Mouse (Mus musculus): ENCODE results near the gene Abtb2. TPM values are rescaled to one million over a fixed set of nuclear protein-coding genes. Genes with fewer than 3 reads are reported as not detected.

The Abtb2 gene
- total and polyA plus RNA-seq, 3 experiments, result 0.12 to 0.13 TPM; not detected in 1

DNA sequence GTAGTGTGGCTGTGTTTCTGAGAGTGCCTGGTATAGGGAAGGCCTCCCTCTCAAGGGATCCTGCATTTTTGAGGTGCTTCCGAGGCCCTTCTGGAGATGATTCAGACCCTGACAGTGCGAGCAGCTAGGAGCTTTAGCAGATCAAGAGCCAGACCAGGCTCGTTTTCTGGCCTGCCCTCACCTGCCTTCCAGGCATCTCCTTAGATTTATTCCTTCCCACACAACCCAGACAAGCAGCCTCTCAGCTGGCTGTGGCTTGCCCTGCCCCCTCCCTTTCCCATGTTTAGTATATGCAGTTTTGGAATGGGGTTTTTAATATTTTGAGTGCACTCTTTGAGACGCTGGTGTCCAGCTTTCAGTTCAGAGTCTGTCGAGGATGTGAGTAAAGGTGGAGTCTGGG is 124.7 kb downstream of the Abtb2 start:
- Histone ChIP-seq H3K9ac (ENCODE audit: control insufficient read depth, low read depth, low read length, poor library complexity, severe bottlenecking) (no peak overlapping the region), H3K36me3 (ENCODE audit: control insufficient read depth in 1 of 2, insufficient read depth in 2 of 2, low read length in 2 of 2) (no peaks in the 10 kb centered on the region; a peak in 2 of 4 replicates), H3K27me3 (ENCODE audit: control insufficient read depth in 1 of 2, insufficient read depth in 2 of 2, low read length in 2 of 2) (no peaks in the 10 kb centered on the region), H3K27ac (ENCODE audit: control insufficient read depth, low read depth, low read length) (no peak overlapping the region), H3K9me3 (replicated peaks; ENCODE audit: insufficient read depth, low read length) (no peaks in the 10 kb centered on the region), H3K79me2 (ENCODE audit: control insufficient read depth, insufficient read depth, low read length, poor library complexity) (no peaks in the 10 kb centered on the region), H3K4me1 (ENCODE audit: control insufficient read depth in 1 of 2, insufficient read depth in 2 of 2, low read length in 2 of 2) (peaks cover 5 to 9% of the 10 kb centered on the region in 2 experiments), H3K4me3 (ENCODE audit: control insufficient read depth in 1 of 2, insufficient read depth in 1 of 2, low read depth in 2 of 2, low read length in 2 of 2) (no peak overlapping the region)
- no peak for TF ChIP-seq CHD2 (IDR thresholded peaks at IDR 0.05; ENCODE audit: low read length)
- TF ChIP-seq MXI1 (IDR thresholded peaks at IDR 0.05; ENCODE audit: low read depth, low read length), result no peak
- no peak for TF ChIP-seq MAX (IDR thresholded peaks at IDR 0.05; ENCODE audit: low read length)
- TF ChIP-seq ELF1 (IDR thresholded peaks at IDR 0.05; ENCODE audit: low read depth, low read length), result no peak
- TF ChIP-seq ZMIZ1 (IDR thresholded peaks at IDR 0.05; ENCODE audit: low read depth, low read length), result no peak
- TF ChIP-seq TAL1 (IDR thresholded peaks at IDR 0.05; ENCODE audit: low read length), result no peak
- TF ChIP-seq SMC3 (IDR thresholded peaks at IDR 0.05; ENCODE audit: low read depth, low read length), result no peak
- TF ChIP-seq POLR2AphosphoS5 (IDR thresholded peaks at IDR 0.05; ENCODE audit: borderline replicate concordance, low read depth, low read length), result no peak
- no peak for TF ChIP-seq MAZ (IDR thresholded peaks at IDR 0.05; ENCODE audit: low read depth, low read length)
- no peak for TF ChIP-seq ZNF384 (IDR thresholded peaks at IDR 0.05; ENCODE audit: low read depth, low read length)
- TF ChIP-seq MYB (IDR thresholded peaks at IDR 0.05; ENCODE audit: low read depth, low read length), result no peak
- no peak for TF ChIP-seq SIN3A (IDR thresholded peaks at IDR 0.05; ENCODE audit: low read length)
- TF ChIP-seq POLR2A (IDR thresholded peaks at IDR 0.05; ENCODE audit: control insufficient read depth in 1 of 2, insufficient read depth in 1 of 2, low read depth in 1 of 2, low read length in 2 of 2, poor library complexity in 1 of 2), result no peak
- no peak for TF ChIP-seq GABPA (IDR thresholded peaks at IDR 0.05; ENCODE audit: low read depth, low read length)
- TF ChIP-seq RAD21 (IDR thresholded peaks at IDR 0.05; ENCODE audit: low read depth, low read length), result no peak
- TF ChIP-seq USF2 (IDR thresholded peaks at IDR 0.05; ENCODE audit: borderline replicate concordance in 1 of 2, insufficient read depth in 1 of 2, low read depth in 1 of 2, low read length in 2 of 2), result no peak
- TF ChIP-seq POLR2AphosphoS2 (IDR thresholded peaks at IDR 0.05; ENCODE audit: low read length), result no peak
- no peak for DNase-seq (ENCODE audit: low read depth, low spot score)

DNA sequence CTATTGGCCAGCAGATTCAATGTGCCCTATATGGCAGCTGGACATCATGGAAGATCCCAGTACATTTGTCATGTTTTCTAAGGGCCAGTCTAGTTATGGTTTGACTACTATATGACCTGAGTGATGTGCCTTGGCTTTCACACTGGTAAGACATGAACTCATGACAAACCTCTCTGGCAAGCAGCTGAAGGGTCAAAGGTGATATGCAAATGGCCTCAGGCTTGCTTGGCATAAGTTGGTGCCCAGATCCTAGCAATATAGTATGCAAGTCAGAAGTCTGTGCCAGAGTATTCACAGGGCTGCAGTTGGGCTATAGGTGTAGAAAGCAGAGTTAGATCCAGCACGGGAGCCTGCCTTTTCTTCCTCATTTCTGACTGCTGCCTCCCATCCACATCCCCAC is 125.2 kb downstream of the Abtb2 start:
- no peaks in the 10 kb centered on the region for H3K27me3 ChIP-seq (ENCODE audit: control insufficient read depth in 1 of 2, insufficient read depth in 2 of 2, low read length in 2 of 2)
- no peaks in the 10 kb centered on the region; a peak in 1 of 4 replicates for H3K36me3 ChIP-seq (ENCODE audit: control insufficient read depth in 1 of 2, insufficient read depth in 2 of 2, low read length in 2 of 2)
- H3K4me1 ChIP-seq (ENCODE audit: control insufficient read depth in 1 of 2, insufficient read depth in 2 of 2, low read length in 2 of 2), result peaks cover 5 to 6% of the 10 kb centered on the region in 2 experiments; a peak in 3 of 4 replicates
- no peak overlapping the region for H3K27ac ChIP-seq (ENCODE audit: control insufficient read depth, low read depth, low read length)
- no peak for DNase-seq (ENCODE audit: low read depth, low spot score)
- no peak overlapping the region for H3K9ac ChIP-seq (ENCODE audit: control insufficient read depth, low read depth, low read length, poor library complexity, severe bottlenecking)
- no peak for TF ChIP-seq HCFC1 (IDR thresholded peaks at IDR 0.05; ENCODE audit: low read depth, low read length)
- TF ChIP-seq SIN3A (IDR thresholded peaks at IDR 0.05; ENCODE audit: low read length), result no peak
- TF ChIP-seq MAX (IDR thresholded peaks at IDR 0.05; ENCODE audit: low read length), result no peak
- H3K4me3 ChIP-seq (ENCODE audit: control insufficient read depth in 1 of 2, insufficient read depth in 1 of 2, low read depth in 2 of 2, low read length in 2 of 2), result no peak overlapping the region
- H3K9me3 ChIP-seq (replicated peaks; ENCODE audit: insufficient read depth, low read length), result no peaks in the 10 kb centered on the region
- no peaks in the 10 kb centered on the region for H3K79me2 ChIP-seq (ENCODE audit: control insufficient read depth, insufficient read depth, low read length, poor library complexity)

All from MEL (cell line).